Mouse (Mus musculus) embryonic facial prominence, embryonic 11.5 days (tissue): ENCODE results near the gene Atxn1l. TPM values are rescaled to one million over a fixed set of nuclear protein-coding genes. Genes with fewer than 3 reads are reported as not detected.

ENCODE experiments used
- ATAC-seq: fragments of 200-750 bp; cut with Nextera tagmentation; replicated peaks from 2 replicates; pipeline ENCODE4 v1.8.0; 2017; ENCODE audit warnings: low read depth; ENCODE audit not compliant: insufficient number of reproducible peaks, low FRiP score, low TSS enrichment
- DNase-seq: peaks from one replicate; pipeline ENCODE4 v3.0.0-alpha.2; 2015; ENCODE audit warnings: low spot score
- H3K27ac ChIP-seq: fragments of 300-500 bp; sonication (generic); replicated peaks from 2 replicates; pipeline ENCODE4 v1.5.1; 2014; ENCODE audit warnings: mild to moderate bottlenecking, low read depth, low read length, control low read depth
- H3K27me3 ChIP-seq: fragments of 300-500 bp; sonication (generic); 2 replicates; pipeline ENCODE4 v1.6.1; 2014; ENCODE audit warnings: mild to moderate bottlenecking, low read length, moderate library complexity, mixed read lengths; ENCODE audit not compliant: control insufficient read depth, insufficient read depth
- H3K36me3 ChIP-seq: fragments of 300-500 bp; sonication (generic); replicated peaks from 2 replicates; pipeline ENCODE4 v1.6.1; 2014; ENCODE audit warnings: low read depth, mild to moderate bottlenecking, low read length, moderate library complexity, mixed read lengths; ENCODE audit not compliant: control insufficient read depth, insufficient read depth
- H3K4me1 ChIP-seq: fragments of 300-500 bp; sonication (generic); 2 replicates; pipeline ENCODE4 v1.6.1; 2014; ENCODE audit warnings: low read length, mixed read lengths; ENCODE audit not compliant: control insufficient read depth, insufficient read depth
- H3K4me2 ChIP-seq: fragments of 300-500 bp; sonication (generic); 2 replicates; pipeline ENCODE4 v1.6.1; 2014; ENCODE audit warnings: low read depth, mild to moderate bottlenecking, control low read depth, low read length, moderate library complexity
- H3K4me3 ChIP-seq: fragments of 300-500 bp; sonication (generic); 2 replicates; pipeline ENCODE4 v1.5.1; 2014; ENCODE audit warnings: low read depth, low read length, control low read depth
- H3K9ac ChIP-seq: fragments of 300-500 bp; sonication (generic); replicated peaks from 2 replicates; pipeline ENCODE4 v1.6.1; 2014; ENCODE audit warnings: mild to moderate bottlenecking, control low read depth, low read length
- H3K9me3 ChIP-seq: fragments of 300-500 bp; sonication (generic); replicated peaks from 2 replicates; pipeline ENCODE4 v1.6.1; 2016; ENCODE audit warnings: mild to moderate bottlenecking, low read length, inconsistent platforms, mixed read lengths; ENCODE audit not compliant: control insufficient read depth
- WGBS: fragments of 180-500 bp; shearing (Covaris S2); extraction: QIAGEN DNeasy Blood & Tissue Kit; methylation state at CpG from one replicate; pipeline ENCODE4 v1.1.7; 2014; 5-methylcytosine and 5-hydroxymethylcytosine counted together
- polyA plus RNA-seq: library from polyadenylated mRNA; unstranded; fragments of >200 nt; fragmentation: Nextera tagmentation; extraction: Ambion mirVana; gene quantifications from 2 replicates; pipeline ENCODE4 v1.2.1, GENCODE M21; 2014

Gene Atxn1l
- 6.0 and 6.5 TPM in 2 replicates for polyA plus RNA-seq

- Histone ChIP-seq H3K9ac (peak within 1 kb of the TSS; percentile 94), H3K27ac (0 out of 2 replicates have a peak within 1 kb of the TSS, but pooled peaks have one; percentile 9), H3K36me3 (peaks cover 6% of the 10 kb centered on the region), H3K4me1 (no peaks in the 10 kb centered on the region), H3K27me3 (no peaks in the 10 kb centered on the region), H3K9me3 (no peaks in the 10 kb centered on the region), H3K4me3 (peak within 1 kb of the TSS; percentile 91), H3K4me2 (peak within 1 kb of the TSS; percentile 86)
- ATAC-seq: peak; percentile 89
- under 1% methylated on average over 53 of the region's 59 CpGs for WGBS
- DNase-seq: peak; percentile 91
Observed at GRCm38 (mm10) chr8:109737237-109738048, at the start of gene Atxn1l. Atxn1l (minus strand) TSS chr8:109737739.

GRCm38 (mm10) chr8:109780548-109780947 lies 43.0 kb upstream of the Atxn1l start:
- no peak for DNase-seq
- H3K9me3 ChIP-seq: no peaks in the 10 kb centered on the region
- H3K4me1 ChIP-seq: no peaks in the 10 kb centered on the region
- H3K36me3 ChIP-seq: no peaks in the 10 kb centered on the region
- H3K27ac ChIP-seq: no peak overlapping the region
- 75% methylated on average over 4 of the region's 4 CpGs for WGBS
- no peaks in the 10 kb centered on the region for H3K27me3 ChIP-seq
- peak overlapping the region; percentile 4; the same call in 1 of the 2 replicates for H3K4me2 ChIP-seq
- ATAC-seq: no peak
- no peak overlapping the region for H3K9ac ChIP-seq
- H3K4me3 ChIP-seq: no peak overlapping the region

GRCm38 (mm10) chr8:109779431-109780228 lies 42.1 kb upstream of the Atxn1l start:
- Histone ChIP-seq H3K27me3 (no peaks in the 10 kb centered on the region), H3K36me3 (no peaks in the 10 kb centered on the region), H3K27ac (no peak overlapping the region), H3K4me1 (no peaks in the 10 kb centered on the region), H3K4me2 (peak overlapping the region; percentile 73), H3K9ac (peak overlapping the region; percentile 68), H3K4me3 (peak overlapping the region; percentile 75), H3K9me3 (no peaks in the 10 kb centered on the region)
- ATAC-seq (no peak), DNase-seq (no peak)
- 21% methylated on average over 24 of the region's 24 CpGs for WGBS

- peak; percentile 61; the same call in 1 of the 2 replicates for ATAC-seq
- Histone ChIP-seq H3K27ac (peak overlapping the region; percentile 71), H3K27me3 (no peaks in the 10 kb centered on the region), H3K4me3 (peak overlapping the region; percentile 75), H3K4me1 (no peaks in the 10 kb centered on the region), H3K9ac (peak overlapping the region; percentile 68), H3K9me3 (no peaks in the 10 kb centered on the region), H3K4me2 (peak overlapping the region; percentile 73), H3K36me3 (no peaks in the 10 kb centered on the region)
- WGBS: 0% methylated on average over 31 of the region's 32 CpGs
- DNase-seq: peak; percentile 38
Observed at GRCm38 (mm10) chr8:109778993-109779421, 41.5 kb upstream of the Atxn1l start.

GRCm38 (mm10) chr8:109778280-109778977 lies 40.9 kb upstream of the Atxn1l start, which contains the start of gene Ap1g1:
Ap1g1 (plus strand) TSS chr8:109778554.
- Histone ChIP-seq H3K4me1 (no peaks in the 10 kb centered on the region), H3K36me3 (no peaks in the 10 kb centered on the region), H3K27ac (peak within 1 kb of the TSS; percentile 71), H3K9me3 (no peaks in the 10 kb centered on the region), H3K9ac (peak within 1 kb of the TSS; percentile 68), H3K4me2 (peak within 1 kb of the TSS; percentile 73), H3K4me3 (peak within 1 kb of the TSS; percentile 75), H3K27me3 (no peaks in the 10 kb centered on the region)
- WGBS: under 1% methylated on average over 61 of the region's 64 CpGs
- DNase-seq: peak; percentile 99
- ATAC-seq: peak; percentile 99

GRCm38 (mm10) chr8:109777851-109778250 lies 40.3 kb upstream of the Atxn1l start:
- ATAC-seq (no peak), DNase-seq (no peak)
- whole genome bisulfite sequencing: 29% methylated on average over 5 of the region's 5 CpGs
- no peaks in the 10 kb centered on the region for H3K4me1 ChIP-seq
- H3K4me2 ChIP-seq: peak overlapping the region; percentile 36
- H3K9me3 ChIP-seq: no peaks in the 10 kb centered on the region
- peak overlapping the region; percentile 68 for H3K9ac ChIP-seq
- H3K27ac ChIP-seq: no peak overlapping the region
- H3K27me3 ChIP-seq: no peaks in the 10 kb centered on the region
- no peaks in the 10 kb centered on the region for H3K36me3 ChIP-seq
- H3K4me3 ChIP-seq: peak overlapping the region; percentile 75

- ATAC-seq (no peak), DNase-seq (no peak)
- Histone ChIP-seq H3K36me3 (no peaks in the 10 kb centered on the region), H3K27ac (no peak overlapping the region), H3K4me3 (no peak overlapping the region), H3K4me2 (no peak overlapping the region), H3K4me1 (no peaks in the 10 kb centered on the region), H3K9me3 (no peaks in the 10 kb centered on the region), H3K9ac (no peak overlapping the region), H3K27me3 (no peaks in the 10 kb centered on the region)
- 49% methylated on average over 3 of the region's 3 CpGs for WGBS
Observed at GRCm38 (mm10) chr8:109773154-109773553, 35.6 kb upstream of the Atxn1l start.
